Mouse (Mus musculus): ENCODE data around the gene Gm3002. TPM values are rescaled to one million over a fixed set of nuclear protein-coding genes. Genes with fewer than 3 reads are reported as not detected.

Gm3002 gene
- not detected for total RNA-seq (2023)

GRCm38 (mm10) chr14:3809774-3810173, at the start of gene Gm3002:
TSS of gene Gm3002 (plus strand) at chr14:3810074.

GRCm38 (mm10) chr14:3845945-3846344, 36.1 kb downstream of the Gm3002 start, which contains the start of gene Gm3033:
TSS of gene Gm3033 (plus strand) at chr14:3846245.

GRCm38 (mm10) chr14:3883872-3884271, 74.0 kb downstream of the Gm3002 start, which contains the start of gene Gm2916:
TSS of gene Gm2916 (plus strand) at chr14:3884172.

GRCm38 (mm10) chr14:3931456-3931855, 121.6 kb downstream of the Gm3002 start, which contains the start of gene Gm3029:
TSS of gene Gm3029 (plus strand) at chr14:3931756.

GRCm38 (mm10) chr14:3963247-3963646, 153.4 kb downstream of the Gm3002 start, which contains the start of gene Gm3095:
TSS of gene Gm3095 (plus strand) at chr14:3963547.

GRCm38 (mm10) chr14:3998094-3998493, 188.2 kb downstream of the Gm3002 start, which contains the start of gene Gm3099:
TSS of gene Gm3099 (plus strand) at chr14:3998394.

Other genes with a start within 250 kb of the Gm3002 start
- gene Gm3012, start 175.6 kb upstream of the Gm3002 start, total RNA-seq (2023): not detected
- not detected for gene Gm3020, start 158.0 kb upstream of the Gm3002 start, total RNA-seq (2023)
- not detected for gene Gm3043, start 121.3 kb upstream of the Gm3002 start, total RNA-seq (2023)
- not detected for gene Gm3033, start 36.2 kb downstream of the Gm3002 start, total RNA-seq (2023)
- gene Gm2916, start 74.1 kb downstream of the Gm3002 start, total RNA-seq (2023): not detected
- not detected for gene Gm3029, start 121.7 kb downstream of the Gm3002 start, total RNA-seq (2023)
- not detected for gene Gm3095, start 153.5 kb downstream of the Gm3002 start, total RNA-seq (2023)
- not detected for gene Gm3099, start 188.3 kb downstream of the Gm3002 start, total RNA-seq (2023)
- not detected for gene Gm5796, start 213.9 kb downstream of the Gm3002 start, total RNA-seq (2023)